Mouse (Mus musculus) lung, embryonic 15.5 days (tissue): ENCODE results near the gene Gm9821. TPM values are rescaled to one million over a fixed set of nuclear protein-coding genes. Genes with fewer than 3 reads are reported as not detected.

Experiments
- ATAC-seq: fragments of 200-750 bp; cut with Nextera tagmentation; 2 replicates; pipeline ENCODE4 v1.8.0; 2017; ENCODE audit warnings: moderate number of reproducible peaks, borderline replicate concordance; ENCODE audit not compliant: low FRiP score, low TSS enrichment; ENCODE audit errors: extremely low read depth
- H3K27ac ChIP-seq: fragments of 300-500 bp; sonication (generic); 2 replicates; pipeline ENCODE4 v1.5.1; 2015; ENCODE audit warnings: moderate library complexity, mild to moderate bottlenecking, inconsistent platforms
- H3K27me3 ChIP-seq: fragments of 300-500 bp; sonication (generic); 2 replicates; pipeline ENCODE4 v1.6.1; 2015; ENCODE audit warnings: inconsistent platforms
- H3K36me3 ChIP-seq: fragments of 300-500 bp; sonication (generic); 2 replicates; pipeline ENCODE4 v1.6.1; 2015; ENCODE audit warnings: inconsistent platforms
- H3K4me1 ChIP-seq: fragments of 300-500 bp; sonication (generic); 2 replicates; pipeline ENCODE4 v1.6.1; 2015; ENCODE audit warnings: inconsistent platforms
- H3K4me2 ChIP-seq: fragments of 300-500 bp; sonication (generic); 2 replicates; pipeline ENCODE4 v1.6.1; 2015; ENCODE audit warnings: inconsistent platforms, mild to moderate bottlenecking, moderate library complexity
- H3K4me3 ChIP-seq: fragments of 300-500 bp; sonication (generic); 2 replicates; pipeline ENCODE4 v1.5.1; 2015; ENCODE audit warnings: mild to moderate bottlenecking, inconsistent platforms
- H3K9ac ChIP-seq: fragments of 300-500 bp; sonication (generic); 2 replicates; pipeline ENCODE4 v1.6.1; 2015; ENCODE audit warnings: inconsistent platforms
- H3K9me3 ChIP-seq: fragments of 300-500 bp; sonication (generic); 2 replicates; pipeline ENCODE4 v1.6.1; 2016; ENCODE audit warnings: inconsistent platforms
- WGBS: fragments of 180-500 bp; shearing (Covaris S2); methylation state at CpG from one replicate; pipeline ENCODE4 v1.1.7; 2015; 5-methylcytosine and 5-hydroxymethylcytosine counted together
- polyA plus RNA-seq: library from polyadenylated mRNA; unstranded; fragments of >200 nt; fragmentation: Nextera tagmentation; extraction: Ambion mirVana; gene quantifications from 2 replicates; pipeline ENCODE4 v1.2.1, GENCODE M21; 2015

Gene Gm9821
- polyA plus RNA-seq, 1 experiment from 2014 or later, result 0.75 TPM

- Histone ChIP-seq H3K27me3 (peaks cover 39% of the 10 kb centered on the region), H3K4me3 (no peak overlapping the region), H3K4me1 (peaks cover 28% of the 10 kb centered on the region), H3K27ac (no peak overlapping the region), H3K9ac (no peak overlapping the region), H3K4me2 (no peak overlapping the region), H3K36me3 (peaks cover 7% of the 10 kb centered on the region; the same call in 1 of the 2 replicates), H3K9me3 (no peaks in the 10 kb centered on the region)
- WGBS, result 18% methylated on average over 2 of the region's 2 CpGs
- no peak for ATAC-seq
Measured at GRCm38 (mm10) chr2:91978547-91978946, 33.0 kb downstream of the Gm9821 start.

GRCm38 (mm10) chr2:91980245-91980644, 34.7 kb downstream of the Gm9821 start:
- H3K27ac ChIP-seq, result no peak overlapping the region
- H3K9me3 ChIP-seq, result no peaks in the 10 kb centered on the region
- H3K36me3 ChIP-seq, result peaks cover 7% of the 10 kb centered on the region; the same call in 1 of the 2 replicates
- H3K4me2 ChIP-seq, result no peak overlapping the region
- WGBS, result 14% methylated on average over 4 of the region's 4 CpGs
- peaks cover 25% of the 10 kb centered on the region for H3K27me3 ChIP-seq
- peaks cover 36% of the 10 kb centered on the region for H3K4me1 ChIP-seq
- H3K9ac ChIP-seq, result no peak overlapping the region
- H3K4me3 ChIP-seq, result no peak overlapping the region
- no peak for ATAC-seq

GRCm38 (mm10) chr2:91980830-91981229, 35.3 kb downstream of the Gm9821 start:
- no peak overlapping the region for H3K9ac ChIP-seq
- H3K4me1 ChIP-seq, result peaks cover 30% of the 10 kb centered on the region
- 52% methylated on average over 5 of the region's 5 CpGs for WGBS
- H3K4me2 ChIP-seq, result no peak overlapping the region
- peaks cover 19% of the 10 kb centered on the region for H3K27me3 ChIP-seq
- no peak overlapping the region for H3K27ac ChIP-seq
- H3K9me3 ChIP-seq, result no peaks in the 10 kb centered on the region
- ATAC-seq, result no peak
- peaks cover 7% of the 10 kb centered on the region; the same call in 1 of the 2 replicates for H3K36me3 ChIP-seq
- H3K4me3 ChIP-seq, result no peak overlapping the region

- Histone ChIP-seq H3K9ac (no peak overlapping the region), H3K27me3 (no peaks in the 10 kb centered on the region)
- WGBS, result under 1% methylated on average over 11 of the region's 13 CpGs
Measured at GRCm38 (mm10) chr2:91984439-91984838, 38.9 kb downstream of the Gm9821 start.

GRCm38 (mm10) chr2:91984906-91985525, 39.5 kb downstream of the Gm9821 start:
- Histone ChIP-seq H3K36me3 (peaks cover 14% of the 10 kb centered on the region; the same call in 1 of the 2 replicates), H3K27me3 (no peaks in the 10 kb centered on the region), H3K4me1 (peaks cover 11% of the 10 kb centered on the region), H3K4me3 (no peak overlapping the region), H3K9me3 (no peaks in the 10 kb centered on the region), H3K9ac (no peak overlapping the region), H3K27ac (peak overlapping the region; percentile 70), H3K4me2 (peak overlapping the region; percentile 50)
- 35% methylated on average over 9 of the region's 9 CpGs for WGBS
- ATAC-seq, result no peak; the same call in 1 of the 2 replicates

More at GRCm38 (mm10) chr2:91984439-91984838, 38.9 kb downstream of the Gm9821 start:
- H3K4me1 ChIP-seq, result peaks cover 11% of the 10 kb centered on the region
- H3K9me3 ChIP-seq, result no peaks in the 10 kb centered on the region
- H3K36me3 ChIP-seq, result peaks cover 9% of the 10 kb centered on the region; the same call in 1 of the 2 replicates
- H3K4me3 ChIP-seq, result 0 out of 2 replicates have a peak overlapping the region, but pooled peaks have one; percentile 15
- peak overlapping the region; percentile 70 for H3K27ac ChIP-seq
- peak overlapping the region; percentile 50 for H3K4me2 ChIP-seq
- ATAC-seq, result peak; percentile 91

GRCm38 (mm10) chr2:91986071-91986470, 40.6 kb downstream of the Gm9821 start:
- Histone ChIP-seq H3K36me3 (peaks cover 24% of the 10 kb centered on the region; the same call in 1 of the 2 replicates), H3K9me3 (no peaks in the 10 kb centered on the region), H3K27me3 (no peaks in the 10 kb centered on the region), H3K27ac (no peak overlapping the region), H3K4me1 (peaks cover 7% of the 10 kb centered on the region), H3K4me3 (no peak overlapping the region), H3K4me2 (no peak overlapping the region), H3K9ac (no peak overlapping the region)
- ATAC-seq, result no peak
- 18% methylated on average over 5 of the region's 5 CpGs for WGBS

GRCm38 (mm10) chr2:91987542-91987941, 42.0 kb downstream of the Gm9821 start:
- no peak for ATAC-seq
- no peak overlapping the region for H3K4me2 ChIP-seq
- no peak overlapping the region for H3K9ac ChIP-seq
- H3K36me3 ChIP-seq, result peaks cover 24% of the 10 kb centered on the region; the same call in 1 of the 2 replicates
- H3K27ac ChIP-seq, result no peak overlapping the region
- H3K9me3 ChIP-seq, result no peaks in the 10 kb centered on the region
- H3K4me3 ChIP-seq, result no peak overlapping the region
- H3K27me3 ChIP-seq, result no peaks in the 10 kb centered on the region
- WGBS, result 6% methylated on average over 3 of the region's 3 CpGs
- H3K4me1 ChIP-seq, result peaks cover 7% of the 10 kb centered on the region

GRCm38 (mm10) chr2:91989750-91990149, 44.2 kb downstream of the Gm9821 start:
- Histone ChIP-seq H3K27ac (no peak overlapping the region), H3K4me2 (no peak overlapping the region), H3K4me3 (no peak overlapping the region), H3K9me3 (no peaks in the 10 kb centered on the region), H3K36me3 (peaks cover 20% of the 10 kb centered on the region; the same call in 1 of the 2 replicates), H3K27me3 (no peaks in the 10 kb centered on the region), H3K4me1 (no peaks in the 10 kb centered on the region), H3K9ac (no peak overlapping the region)
- no peak for ATAC-seq

- Histone ChIP-seq H3K27ac (no peak overlapping the region), H3K4me2 (no peak overlapping the region), H3K4me1 (no peaks in the 10 kb centered on the region), H3K9me3 (no peaks in the 10 kb centered on the region), H3K4me3 (no peak overlapping the region), H3K27me3 (no peaks in the 10 kb centered on the region), H3K36me3 (peaks cover 20% of the 10 kb centered on the region; the same call in 1 of the 2 replicates), H3K9ac (no peak overlapping the region)
- 70% methylated on average over 3 of the region's 3 CpGs for WGBS
- no peak for ATAC-seq
Measured at GRCm38 (mm10) chr2:91993409-91993808, 47.9 kb downstream of the Gm9821 start.

- Histone ChIP-seq H3K4me2 (no peak overlapping the region), H3K9ac (no peak overlapping the region), H3K27ac (no peak overlapping the region), H3K9me3 (no peaks in the 10 kb centered on the region), H3K4me3 (no peak overlapping the region), H3K36me3 (peaks cover 4% of the 10 kb centered on the region; the same call in 1 of the 2 replicates), H3K27me3 (no peaks in the 10 kb centered on the region), H3K4me1 (no peaks in the 10 kb centered on the region)
- ATAC-seq, result no peak
- 59% methylated on average over 5 of the region's 5 CpGs for WGBS
Measured at GRCm38 (mm10) chr2:91996006-91996405, 50.5 kb downstream of the Gm9821 start.
